Mouse (Mus musculus) kidney, postnatal 4 days (tissue): ENCODE data around the gene Myo1e.
A peak's percentile ranks its signal among the peaks of the same experiment; 100 is the strongest.

ENCODE experiments used
- DNase-seq, 2 experiments: peaks; one replicate each; pipeline ENCODE4 v3.0.0; 2021; ENCODE audit warnings: mixed read lengths in 2 of 2

Myo1e gene

GRCm38 (mm10) chr9:70207151-70207831 is at the start of gene Myo1e:
Gene Myo1e, plus strand, starts transcription at chr9:70207350.
- DNase-seq = peak; percentile 86 to 93

- no peak for DNase-seq
These were observed 47.1 kb upstream of the Myo1e start for GRCm38 (mm10) chr9:70160071-70160470.

- DNase-seq = peak; percentile 18 to 24
These were observed 38.2 kb upstream of the Myo1e start for GRCm38 (mm10) chr9:70168973-70169372.

GRCm38 (mm10) chr9:70174291-70174848 is 32.8 kb upstream of the Myo1e start:
- no peak for DNase-seq

GRCm38 (mm10) chr9:70174896-70175295 is 32.3 kb upstream of the Myo1e start:
- DNase-seq = no peak

- DNase-seq = no peak
These were observed 30.9 kb upstream of the Myo1e start for GRCm38 (mm10) chr9:70176291-70176690.

GRCm38 (mm10) chr9:70181719-70182118 is 25.4 kb upstream of the Myo1e start:
- no peak for DNase-seq

GRCm38 (mm10) chr9:70182639-70183038 is 24.5 kb upstream of the Myo1e start:
- no peak for DNase-seq

- no peak for DNase-seq
These were observed 14.8 kb upstream of the Myo1e start for GRCm38 (mm10) chr9:70192336-70192735.

- DNase-seq = peak in 1 of 2 experiments; percentile 8
These were observed 12.5 kb upstream of the Myo1e start for GRCm38 (mm10) chr9:70194622-70195021.

GRCm38 (mm10) chr9:70196956-70197659 is 10.0 kb upstream of the Myo1e start:
- DNase-seq = no peak

GRCm38 (mm10) chr9:70197992-70198391 is 9.2 kb upstream of the Myo1e start:
- DNase-seq = no peak

GRCm38 (mm10) chr9:70202753-70203152 is 4.4 kb upstream of the Myo1e start:
- DNase-seq = peak; percentile 77 to 80

GRCm38 (mm10) chr9:70203267-70204076 is 3.7 kb upstream of the Myo1e start:
- no peak for DNase-seq

GRCm38 (mm10) chr9:70207981-70208521 is 901 bp downstream of the Myo1e start:
- peak; percentile 59 to 72 for DNase-seq

- DNase-seq = peak in 1 of 2 experiments; percentile 36
These were observed 1.6 kb downstream of the Myo1e start for GRCm38 (mm10) chr9:70208751-70209150.

- peak; percentile 57 to 70 for DNase-seq
These were observed 2.3 kb downstream of the Myo1e start for GRCm38 (mm10) chr9:70209296-70210049.

- DNase-seq = no peak
These were observed 4.5 kb downstream of the Myo1e start for GRCm38 (mm10) chr9:70211638-70212037.

GRCm38 (mm10) chr9:70216517-70216916 is 9.4 kb downstream of the Myo1e start:
- no peak for DNase-seq

- no peak for DNase-seq
These were observed 12.3 kb downstream of the Myo1e start for GRCm38 (mm10) chr9:70219295-70219931.

GRCm38 (mm10) chr9:70220461-70221170 is 13.5 kb downstream of the Myo1e start:
- no peak for DNase-seq
